26 mouse cellular contexts compared by ENCODE assay signal in genomic region chr9:27814161-27814560, GRCm38 (mm10). TPM values are rescaled to one million over a fixed set of nuclear protein-coding genes. Genes with fewer than 3 reads are reported as not detected.
DNase-seq lines count a peak whose midpoint lies in the region; ATAC-seq and TF ChIP-seq lines count a peak whose summit lies in the region.
"Had no signal": no experiment of that assay in that cellular context is flagged by ENCODE, and none has a peak within 500 bp of the region (broad histone marks: within the 10 kb centered on the region; RNA-seq: fewer than 3 reads in every experiment).

No protein-coding gene starts in this region.

- H3K9ac ChIP-seq in lung, embryonic 14.5 days = no peak overlapping the region
- H3K9ac ChIP-seq: embryonic facial prominence, embryonic 12.5 days; forebrain, embryonic 12.5 days had no signal

- no peak for TF ChIP-seq CTCF in lung, embryonic 14.5 days (IDR thresholded peaks at IDR 0.05; ENCODE audit: low read depth)

- WGBS in lung, embryonic 14.5 days = 5% methylated on average over 2 of the region's 2 CpGs

- no peak overlapping the region for H3K27ac ChIP-seq in lung, embryonic 14.5 days (ENCODE audit: low read depth)
- H3K27ac ChIP-seq: embryonic facial prominence, embryonic 10.5 days; embryonic facial prominence, embryonic 12.5 days; forebrain, embryonic 10.5 days; forebrain, embryonic 12.5 days had no signal

- H3K4me1 ChIP-seq in lung, embryonic 14.5 days (ENCODE audit: insufficient read depth) = 0 out of 2 replicates have a peak, but pooled peaks cover 4% of the 10 kb centered on the region
- H3K4me1 ChIP-seq: embryonic facial prominence, embryonic 10.5 days; embryonic facial prominence, embryonic 12.5 days; forebrain, embryonic 10.5 days; forebrain, embryonic 12.5 days had no signal

- H3K9me3 ChIP-seq in lung, embryonic 14.5 days (ENCODE audit: low read depth, low read length) = no peaks in the 10 kb centered on the region
- H3K9me3 ChIP-seq: embryonic facial prominence, embryonic 10.5 days; embryonic facial prominence, embryonic 12.5 days; forebrain, embryonic 10.5 days; forebrain, embryonic 12.5 days; G1E had no signal

- H3K27me3 ChIP-seq in lung, embryonic 14.5 days (ENCODE audit: insufficient read depth, low read length) = no peaks in the 10 kb centered on the region
- H3K27me3 ChIP-seq: CH12.LX; embryonic facial prominence, embryonic 12.5 days; forebrain, embryonic 12.5 days had no signal

- no peak overlapping the region for H3K4me3 ChIP-seq in lung, embryonic 14.5 days (ENCODE audit: low read depth, low read length)
- H3K4me3 ChIP-seq: embryonic facial prominence, embryonic 10.5 days; embryonic facial prominence, embryonic 12.5 days; erythroblast, embryonic 14.5 days; forebrain, embryonic 10.5 days; forebrain, embryonic 12.5 days had no signal

- ATAC-seq in lung, embryonic 14.5 days (ENCODE audit: insufficient read depth) = no peak
- ATAC-seq: CD4-positive, CD25-positive, alpha-beta regulatory T cell, adult 4 months; forebrain, embryonic 14.5 days; forebrain, embryonic 16.5 days had no signal

- no peaks in the 10 kb centered on the region for H3K36me3 ChIP-seq in lung, embryonic 14.5 days (ENCODE audit: insufficient read depth)
- H3K36me3 ChIP-seq: embryonic facial prominence, embryonic 10.5 days; embryonic facial prominence, embryonic 12.5 days; forebrain, embryonic 10.5 days; forebrain, embryonic 12.5 days; G1E had no signal

- DNase-seq in embryo, embryonic 10.5 days (ENCODE audit: low spot score) = peak; percentile 21
- DNase-seq in embryo, embryonic 9.5 days (ENCODE audit: extremely low spot score) = no peak
- DNase-seq in lung, embryonic 14.5 days = peak; percentile 11
- DNase-seq in lung, adult 18-20 months = no peak
- peak; percentile 28 for DNase-seq in NIH3T3 (ENCODE audit: low read depth)
- DNase-seq in skeletal muscle tissue, adult 2 months (ENCODE audit: low read depth, low spot score) = peak; percentile 46
- no peak for DNase-seq in left cerebral cortex, postnatal 14 days (ENCODE audit: low spot score in 2 of 2)
- no peak for DNase-seq in right cerebral cortex, postnatal 36 days (ENCODE audit: low spot score in 2 of 2)
- DNase-seq: adrenal gland, postnatal 10 days; adrenal gland, postnatal 25 days; B cell, adult 2 months; cerebellum, adult 11-12 months; cerebellum, adult 2 months; cerebellum, adult 9-10 months; cerebellum, postnatal 10 days; cerebellum, postnatal 25 days had no signal

- intact Hi-C loops in left cerebral cortex, postnatal 14 days (cut with DNase I) = no loop called here

- no peak overlapping the region for H3K4me2 ChIP-seq in lung, embryonic 14.5 days
- H3K4me2 ChIP-seq: embryonic facial prominence, embryonic 12.5 days; forebrain, embryonic 12.5 days had no signal

RNA-seq across cellular contexts. Expression of gene Opcml, which starts 23.6 kb away (rescaled TPM):
- polyA plus RNA-seq in lung, embryonic 14.5 days (2014; fragmentation: Nextera tagmentation; extraction: Ambion mirVana) = 9.4 TPM in 2 replicates
- total RNA-seq in left cerebral cortex, postnatal 14 days (2021) = 100 to 1,000 TPM; 365 to 394 TPM
- polyA plus RNA-seq: CD4-positive, CD25-positive, alpha-beta regulatory T cell, adult 4 months; G1E had no signal

Comparison
In these comparisons a context has a peak if more than half of its experiments do, and no peak if none do; other contexts are left out.
1. DNase-seq: peak in embryo, embryonic 10.5 days (single experiment), lung, embryonic 14.5 days (single experiment), NIH3T3 (single experiment) and skeletal muscle tissue, adult 2 months (single experiment); none in embryo, embryonic 9.5 days (single experiment), lung, adult 18-20 months (0 of 2), left cerebral cortex, postnatal 14 days (0 of 2) and right cerebral cortex, postnatal 36 days (0 of 2).